Mouse (Mus musculus) liver, postnatal 0 days (tissue): ENCODE results near the gene Hic1.

Experiments
- CTCF ChIP-seq: sonication (generic); IDR thresholded peaks from 2 replicates; pipeline ENCODE4 v1.5.1; 2016; ENCODE audit warnings: antibody characterized with exemption, low read depth
- EP300 ChIP-seq: IDR thresholded peaks from 2 replicates; pipeline ENCODE4 v1.6.1; 2016; ENCODE audit warnings: antibody characterized with exemption, low read depth, mild to moderate bottlenecking

DNA sequence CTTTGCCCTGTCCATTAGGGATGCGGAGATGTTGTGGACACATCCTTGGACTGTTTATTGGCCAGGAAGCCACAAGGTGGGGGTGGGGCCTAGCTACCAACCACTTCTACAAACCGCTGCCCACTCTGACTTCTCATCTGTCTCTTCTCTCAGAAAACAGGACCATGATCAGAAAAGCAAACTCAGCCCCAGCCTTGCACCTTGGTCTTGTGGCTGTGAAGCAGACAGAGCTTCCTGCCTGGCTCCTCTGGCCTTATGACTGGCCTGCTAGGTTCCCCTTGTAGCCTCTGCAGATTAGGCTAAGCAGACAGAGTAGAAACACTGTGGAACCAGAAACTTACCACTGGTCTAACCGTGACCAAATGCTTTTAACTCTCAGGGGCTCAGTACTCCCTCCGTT, 40.0 kb upstream of the Hic1 start:
- TF ChIP-seq CTCF, result no peak
- TF ChIP-seq EP300, result no peak
